Mouse (Mus musculus) lung, embryonic 14.5 days (tissue): ENCODE measurements around the gene Samd4b. TPM values are rescaled to one million over a fixed set of nuclear protein-coding genes. Genes with fewer than 3 reads are reported as not detected.
A peak's percentile ranks its signal among the peaks of the same experiment; 100 is the strongest.

Source experiments
- ATAC-seq: fragments of 200-750 bp; cut with Nextera tagmentation; 2 replicates; pipeline ENCODE4 v1.8.0; 2017; ENCODE audit warnings: mild to moderate bottlenecking, moderate TSS enrichment, moderate library complexity; ENCODE audit not compliant: insufficient read depth
- DNase-seq: peaks from one replicate; pipeline ENCODE4 v3.0.0-alpha.2; 2015
- H3K27ac ChIP-seq: fragments of 300-500 bp; sonication (generic); 2 replicates; pipeline ENCODE4 v1.5.1; 2014; ENCODE audit warnings: low read depth, mild to moderate bottlenecking, moderate library complexity
- H3K27me3 ChIP-seq: fragments of 300-500 bp; sonication (generic); 2 replicates; pipeline ENCODE4 v1.6.1; 2014; ENCODE audit warnings: low read length, control low read depth; ENCODE audit not compliant: insufficient read depth
- H3K36me3 ChIP-seq: fragments of 300-500 bp; sonication (generic); 2 replicates; pipeline ENCODE4 v1.6.1; 2014; ENCODE audit warnings: control low read depth; ENCODE audit not compliant: insufficient read depth
- H3K4me1 ChIP-seq: fragments of 300-500 bp; sonication (generic); 2 replicates; pipeline ENCODE4 v1.6.1; 2014; ENCODE audit warnings: antibody characterized with exemption, control low read depth; ENCODE audit not compliant: insufficient read depth
- H3K4me2 ChIP-seq: fragments of 300-500 bp; sonication (generic); 2 replicates; pipeline ENCODE4 v1.6.1; 2014; ENCODE audit warnings: mild to moderate bottlenecking
- H3K4me3 ChIP-seq: fragments of 300-500 bp; sonication (generic); 2 replicates; pipeline ENCODE4 v1.5.1; 2014; ENCODE audit warnings: low read depth, low read length
- H3K9ac ChIP-seq: fragments of 300-500 bp; sonication (generic); 2 replicates; pipeline ENCODE4 v1.6.1; 2014
- H3K9me3 ChIP-seq: fragments of 300-500 bp; sonication (generic); 2 replicates; pipeline ENCODE4 v1.6.1; 2016; ENCODE audit warnings: low read depth, low read length, control low read depth
- CTCF ChIP-seq: IDR thresholded peaks from 2 replicates; pipeline ENCODE4 v1.5.1; 2016; ENCODE audit warnings: antibody characterized with exemption, low read depth
- WGBS: fragments of 180-500 bp; shearing (Covaris S2); extraction: QIAGEN DNeasy Blood & Tissue Kit; methylation state at CpG from one replicate; pipeline ENCODE4 v1.1.7; 2014; 5-methylcytosine and 5-hydroxymethylcytosine counted together
- polyA plus RNA-seq: library from polyadenylated mRNA; unstranded; fragments of >200 nt; fragmentation: Nextera tagmentation; extraction: Ambion mirVana; gene quantifications from 2 replicates; pipeline ENCODE4 v1.2.1, GENCODE M21; 2014

Samd4b gene
- polyA plus RNA-seq, 1 experiment from 2014 or later = 34.0 TPM

GRCm38 (mm10) chr7:28386462-28386861, 211.5 kb downstream of the Samd4b start:
- 3% methylated on average over 4 of the region's 4 CpGs for WGBS
- Histone ChIP-seq H3K36me3 (peaks cover 39% of the 10 kb centered on the region), H3K4me3 (no peak overlapping the region), H3K9ac (no peak overlapping the region), H3K27ac (no peak overlapping the region), H3K27me3 (no peaks in the 10 kb centered on the region), H3K9me3 (no peaks in the 10 kb centered on the region), H3K4me2 (no peak overlapping the region), H3K4me1 (peaks cover 14% of the 10 kb centered on the region)
- TF ChIP-seq CTCF = peak; percentile 96
- ATAC-seq = peak; percentile 59
- peak; percentile 95 for DNase-seq

GRCm38 (mm10) chr7:28386007-28386406, 211.9 kb downstream of the Samd4b start:
- ATAC-seq (no peak), DNase-seq (peak; percentile 13)
- no peak overlapping the region for H3K4me2 ChIP-seq
- no peaks in the 10 kb centered on the region for H3K9me3 ChIP-seq
- H3K4me1 ChIP-seq = peaks cover 17% of the 10 kb centered on the region
- no peak overlapping the region for H3K4me3 ChIP-seq
- no peaks in the 10 kb centered on the region for H3K27me3 ChIP-seq
- H3K27ac ChIP-seq = no peak overlapping the region
- 81% methylated on average over 7 of the region's 7 CpGs for WGBS
- H3K36me3 ChIP-seq = peaks cover 39% of the 10 kb centered on the region
- H3K9ac ChIP-seq = no peak overlapping the region
- no peak for TF ChIP-seq CTCF

- peaks cover 24% of the 10 kb centered on the region for H3K4me1 ChIP-seq
- H3K27ac ChIP-seq = no peak overlapping the region
- 88% methylated on average over 9 of the region's 9 CpGs for WGBS
- H3K9ac ChIP-seq = no peak overlapping the region
- H3K36me3 ChIP-seq = peaks cover 32% of the 10 kb centered on the region
- H3K27me3 ChIP-seq = no peaks in the 10 kb centered on the region
- TF ChIP-seq CTCF = no peak
- no peak for ATAC-seq
- no peak for DNase-seq
- H3K4me2 ChIP-seq = no peak overlapping the region
- no peak overlapping the region for H3K4me3 ChIP-seq
- H3K9me3 ChIP-seq = no peaks in the 10 kb centered on the region
These were observed 212.7 kb downstream of the Samd4b start for GRCm38 (mm10) chr7:28385196-28385595.

DNA sequence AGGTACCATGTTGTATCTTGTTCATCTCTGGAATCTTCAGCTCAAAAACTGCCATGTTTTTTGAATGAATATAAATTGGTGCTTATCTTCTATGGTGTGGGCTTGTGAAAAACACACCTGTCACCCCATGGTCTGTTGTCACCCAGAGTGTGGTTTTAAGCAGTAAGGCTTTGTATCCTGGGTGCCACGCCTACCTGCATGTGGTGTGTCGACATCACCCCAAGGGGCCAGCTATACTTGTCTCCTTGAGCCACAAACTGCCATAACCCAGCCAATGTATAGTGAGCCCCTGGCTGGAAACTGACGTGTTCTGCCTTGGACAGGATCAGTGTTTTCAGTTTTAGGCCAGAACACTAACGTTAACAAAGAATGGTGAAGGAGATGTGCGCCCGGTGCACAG, 213.8 kb downstream of the Samd4b start:
- H3K9me3 ChIP-seq = no peaks in the 10 kb centered on the region
- WGBS = 78% methylated on average over 6 of the region's 6 CpGs
- TF ChIP-seq CTCF = no peak
- ATAC-seq = no peak
- DNase-seq = no peak
- H3K27ac ChIP-seq = 0 out of 2 replicates have a peak overlapping the region, but pooled peaks have one; percentile 100
- peaks cover 23% of the 10 kb centered on the region for H3K36me3 ChIP-seq
- H3K9ac ChIP-seq = no peak overlapping the region
- peaks cover 28% of the 10 kb centered on the region for H3K4me1 ChIP-seq
- H3K27me3 ChIP-seq = no peaks in the 10 kb centered on the region
- H3K4me2 ChIP-seq = no peak overlapping the region
- H3K4me3 ChIP-seq = no peak overlapping the region

DNA sequence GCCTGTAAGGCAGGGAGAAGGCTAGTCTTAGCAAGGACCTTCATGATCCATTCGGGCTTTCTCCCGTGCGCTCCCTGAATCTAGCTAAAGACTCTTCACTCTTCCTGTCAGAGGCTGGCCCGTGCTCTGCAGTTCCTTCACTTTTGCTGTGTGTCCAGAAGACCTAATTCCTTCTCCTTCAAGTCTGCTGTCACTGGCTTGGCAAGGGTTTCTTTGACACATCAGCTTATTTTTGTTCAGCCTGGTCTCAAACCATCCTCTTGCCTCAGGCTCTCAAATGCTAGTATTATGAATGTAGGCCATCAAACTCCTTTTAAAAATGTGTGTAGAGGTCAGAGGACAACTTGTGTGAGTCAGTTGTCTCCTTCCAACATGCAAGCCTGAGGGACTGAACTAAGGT, 214.3 kb downstream of the Samd4b start:
- Histone ChIP-seq H3K36me3 (peaks cover 17% of the 10 kb centered on the region), H3K4me2 (no peak overlapping the region), H3K27me3 (no peaks in the 10 kb centered on the region), H3K4me1 (peaks cover 28% of the 10 kb centered on the region), H3K4me3 (no peak overlapping the region), H3K9me3 (no peaks in the 10 kb centered on the region), H3K27ac (peak overlapping the region; percentile 100; the same call in 1 of the 2 replicates), H3K9ac (no peak overlapping the region)
- no peak for TF ChIP-seq CTCF
- WGBS = 59% methylated on average over 4 of the region's 4 CpGs
- no peak for DNase-seq
- no peak for ATAC-seq

DNA sequence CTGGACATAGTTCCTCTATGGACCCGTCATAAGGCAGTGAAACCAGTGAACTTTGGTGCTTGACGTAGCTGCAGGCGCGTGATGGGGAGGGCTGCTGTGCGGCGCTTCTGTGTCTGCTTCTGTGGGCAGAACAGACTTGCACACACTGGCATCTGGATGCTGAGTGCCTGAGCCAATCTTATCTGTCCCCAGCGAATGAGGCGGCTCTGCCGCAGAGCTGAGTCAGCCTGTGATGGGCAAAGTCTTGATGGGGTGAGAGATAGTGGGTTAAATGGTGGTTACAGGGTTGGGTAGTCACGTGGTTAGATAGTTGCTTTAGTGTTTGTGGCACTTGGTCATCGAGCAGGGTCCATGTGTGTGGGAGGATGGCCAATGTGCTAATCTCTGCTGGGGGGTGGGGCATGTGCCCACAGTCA, 215.0 kb downstream of the Samd4b start:
- Histone ChIP-seq H3K4me2 (peak overlapping the region; percentile 68), H3K27ac (peak overlapping the region; percentile 100), H3K36me3 (peaks cover 13% of the 10 kb centered on the region), H3K9ac (peak overlapping the region; percentile 26), H3K27me3 (no peaks in the 10 kb centered on the region), H3K4me1 (peaks cover 31% of the 10 kb centered on the region), H3K9me3 (no peaks in the 10 kb centered on the region), H3K4me3 (peak overlapping the region; percentile 35; the same call in 1 of the 2 replicates)
- ATAC-seq (no peak), DNase-seq (peak; percentile 37)
- no peak for TF ChIP-seq CTCF
- WGBS = 43% methylated on average over 11 of the region's 11 CpGs

DNA sequence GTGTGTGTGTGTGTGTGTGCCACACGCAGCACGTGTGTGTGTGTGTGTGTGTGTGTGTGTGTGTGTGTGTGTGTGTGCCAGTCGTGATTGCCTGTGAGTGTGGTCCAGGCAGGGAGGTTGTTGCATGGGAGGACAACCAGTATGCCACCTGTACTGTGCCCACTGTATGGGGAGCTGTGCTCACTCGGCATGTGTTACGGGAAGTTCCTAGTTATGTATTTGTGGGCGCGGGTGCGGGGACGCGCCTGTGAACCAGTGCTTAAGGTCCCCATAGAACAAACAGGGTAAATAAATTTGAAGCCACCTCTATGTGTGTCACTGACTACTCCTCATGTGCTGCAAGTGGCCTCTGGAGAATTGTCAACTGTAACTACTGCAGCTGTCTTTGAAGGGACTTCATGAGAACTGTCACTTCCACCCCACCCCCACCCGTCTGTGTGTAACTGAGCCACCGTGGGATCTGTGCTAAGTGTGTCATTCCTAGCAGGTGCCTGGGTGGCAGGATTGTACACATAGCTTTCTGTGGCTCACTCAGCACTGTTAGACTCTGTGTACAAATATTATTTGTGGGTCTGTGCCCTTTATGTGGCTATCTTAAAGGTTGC, 215.5 kb downstream of the Samd4b start:
- no peak for ATAC-seq
- Histone ChIP-seq H3K27ac (peak overlapping the region; percentile 100), H3K4me2 (peak overlapping the region; percentile 68), H3K27me3 (no peaks in the 10 kb centered on the region), H3K9ac (peak overlapping the region; percentile 60; the same call in 1 of the 2 replicates), H3K4me1 (peaks cover 36% of the 10 kb centered on the region), H3K4me3 (peak overlapping the region; percentile 35), H3K9me3 (no peaks in the 10 kb centered on the region), H3K36me3 (peaks cover 15% of the 10 kb centered on the region)
- peak; percentile 42 for DNase-seq
- WGBS = 41% methylated on average over 10 of the region's 12 CpGs
- no peak for TF ChIP-seq CTCF
